Mouse (Mus musculus) liver, embryonic 13.5 days (tissue): ENCODE measurements around the gene Lrig2. TPM values are rescaled to one million over a fixed set of nuclear protein-coding genes. Genes with fewer than 3 reads are reported as not detected.

Experiments
- ATAC-seq: fragments of 200-750 bp; cut with Nextera tagmentation; 2 replicates; pipeline ENCODE4 v1.8.0; 2017; ENCODE audit warnings: low read depth, mild to moderate bottlenecking, moderate number of reproducible peaks, moderate library complexity
- DNase-seq: peaks from one replicate; pipeline ENCODE4 v3.0.0; 2022
- H3K27ac ChIP-seq: fragments of 300-500 bp; sonication (generic); 2 replicates; pipeline ENCODE4 v1.5.1; 2015; ENCODE audit warnings: moderate library complexity, mild to moderate bottlenecking, inconsistent platforms
- H3K27me3 ChIP-seq: fragments of 300-500 bp; sonication (generic); 2 replicates; pipeline ENCODE4 v1.6.1; 2015; ENCODE audit warnings: mild to moderate bottlenecking, inconsistent platforms
- H3K36me3 ChIP-seq: fragments of 300-500 bp; sonication (generic); 2 replicates; pipeline ENCODE4 v1.6.1; 2015; ENCODE audit warnings: mild to moderate bottlenecking, inconsistent platforms
- H3K4me1 ChIP-seq: fragments of 300-500 bp; sonication (generic); replicated peaks from 2 replicates; pipeline ENCODE4 v1.6.1; 2015; ENCODE audit warnings: inconsistent platforms
- H3K4me2 ChIP-seq: fragments of 300-500 bp; sonication (generic); 2 replicates; pipeline ENCODE4 v1.6.1; 2015; ENCODE audit warnings: inconsistent platforms, mild to moderate bottlenecking, moderate library complexity
- H3K4me3 ChIP-seq: fragments of 300-500 bp; sonication (generic); replicated peaks from 2 replicates; pipeline ENCODE4 v1.5.1; 2015; ENCODE audit warnings: mild to moderate bottlenecking, inconsistent platforms
- H3K9ac ChIP-seq: fragments of 300-500 bp; sonication (generic); 2 replicates; pipeline ENCODE4 v1.6.1; 2015; ENCODE audit warnings: mild to moderate bottlenecking, inconsistent platforms
- H3K9me3 ChIP-seq: fragments of 300-500 bp; sonication (generic); replicated peaks from 2 replicates; pipeline ENCODE4 v1.6.1; 2016; ENCODE audit warnings: inconsistent platforms
- WGBS: fragments of 180-500 bp; shearing (Covaris S2); methylation state at CpG from one replicate; pipeline ENCODE4 v1.1.7; 2015; ENCODE audit not compliant: insufficient replicate concordance; 5-methylcytosine and 5-hydroxymethylcytosine counted together
- polyA plus RNA-seq: library from polyadenylated mRNA; unstranded; fragments of >200 nt; fragmentation: Nextera tagmentation; extraction: Ambion mirVana; gene quantifications from 2 replicates; pipeline ENCODE4 v1.2.1, GENCODE M21; 2015

The Lrig2 gene
- polyA plus RNA-seq, 1 experiment from 2014 or later: 2.8 TPM

DNA sequence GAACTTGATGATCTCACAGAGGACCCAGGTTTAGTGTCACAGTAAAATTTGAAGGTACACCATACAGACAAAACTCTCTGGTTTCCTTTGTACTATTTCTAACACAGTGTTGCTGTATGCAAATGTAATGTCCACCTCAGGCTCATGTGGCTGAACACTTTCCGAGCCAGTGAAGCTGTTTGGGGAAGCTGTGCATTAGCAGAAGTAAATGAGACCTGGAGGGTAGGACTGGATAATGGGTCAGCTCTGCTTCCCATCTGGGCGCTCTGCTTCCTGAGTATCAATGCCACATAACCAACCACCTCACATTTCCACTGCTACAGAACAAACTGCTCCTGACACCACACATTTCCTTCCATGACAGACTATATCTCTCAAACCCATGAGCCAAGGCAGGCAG lies 10.1 kb downstream of the Lrig2 start:
- Histone ChIP-seq H3K9me3 (no peaks in the 10 kb centered on the region), H3K36me3 (peaks cover 3% of the 10 kb centered on the region; the same call in 1 of the 2 replicates), H3K4me1 (peaks cover 12% of the 10 kb centered on the region; the same call in 1 of the 2 replicates), H3K4me3 (no peak overlapping the region), H3K27me3 (no peaks in the 10 kb centered on the region), H3K27ac (no peak overlapping the region), H3K9ac (no peak overlapping the region), H3K4me2 (no peak overlapping the region)
- DNase-seq: no peak
- ATAC-seq: no peak
- WGBS: 35% methylated on average over 2 of the region's 2 CpGs

DNA sequence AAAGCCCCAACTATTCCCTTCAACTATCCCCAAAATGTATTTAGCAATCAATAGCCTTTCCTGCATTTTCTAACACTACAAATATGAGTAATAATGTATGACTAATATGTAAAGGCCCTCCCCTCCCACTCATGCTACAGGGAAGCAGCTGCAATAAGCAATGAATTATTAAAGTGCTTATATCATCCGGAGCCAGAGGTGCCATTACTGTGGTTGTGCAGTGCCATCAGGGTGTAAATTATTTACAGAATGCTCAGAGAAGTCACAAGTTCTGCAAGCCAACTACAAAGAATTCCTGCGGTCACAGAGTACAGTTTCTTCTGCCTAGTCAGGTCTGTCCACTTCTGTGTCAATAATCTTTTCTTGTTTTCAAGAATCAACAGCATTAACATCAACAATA lies 10.8 kb downstream of the Lrig2 start:
- Histone ChIP-seq H3K9me3 (no peaks in the 10 kb centered on the region), H3K27ac (no peak overlapping the region), H3K27me3 (no peaks in the 10 kb centered on the region), H3K36me3 (peaks cover 11% of the 10 kb centered on the region), H3K4me2 (no peak overlapping the region), H3K4me1 (peaks cover 7% of the 10 kb centered on the region; the same call in 1 of the 2 replicates), H3K4me3 (no peak overlapping the region), H3K9ac (no peak overlapping the region)
- 68% methylated on average over 2 of the region's 2 CpGs for WGBS
- no peak for ATAC-seq
- no peak for DNase-seq

DNA sequence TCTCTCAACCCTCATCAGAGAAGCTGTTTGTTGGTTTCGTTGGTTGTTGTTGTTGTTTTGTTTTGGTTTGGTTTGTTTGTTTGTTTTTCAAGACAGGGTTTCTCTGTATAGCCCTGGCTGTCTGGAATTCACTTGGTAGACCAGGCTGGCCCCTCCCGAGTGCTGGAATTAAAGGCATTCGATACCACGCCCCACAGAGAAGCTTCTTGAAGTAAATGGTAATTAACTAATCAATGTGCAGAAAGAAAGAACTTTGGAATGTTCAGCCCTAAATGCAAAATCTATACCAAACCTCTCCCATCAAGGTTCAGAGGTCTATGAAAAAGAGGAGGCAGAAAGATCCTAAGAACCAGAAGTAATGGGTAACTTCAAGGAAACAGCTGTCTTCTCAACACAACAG lies 15.5 kb downstream of the Lrig2 start:
- WGBS: 84% methylated on average over 4 of the region's 4 CpGs
- no peak overlapping the region for H3K4me3 ChIP-seq
- H3K9me3 ChIP-seq: no peaks in the 10 kb centered on the region
- no peaks in the 10 kb centered on the region; the same call in 1 of the 2 replicates for H3K4me1 ChIP-seq
- no peak overlapping the region for H3K27ac ChIP-seq
- ATAC-seq (no peak), DNase-seq (no peak)
- no peak overlapping the region for H3K9ac ChIP-seq
- no peak overlapping the region for H3K4me2 ChIP-seq
- H3K27me3 ChIP-seq: no peaks in the 10 kb centered on the region
- H3K36me3 ChIP-seq: peaks cover 40% of the 10 kb centered on the region

DNA sequence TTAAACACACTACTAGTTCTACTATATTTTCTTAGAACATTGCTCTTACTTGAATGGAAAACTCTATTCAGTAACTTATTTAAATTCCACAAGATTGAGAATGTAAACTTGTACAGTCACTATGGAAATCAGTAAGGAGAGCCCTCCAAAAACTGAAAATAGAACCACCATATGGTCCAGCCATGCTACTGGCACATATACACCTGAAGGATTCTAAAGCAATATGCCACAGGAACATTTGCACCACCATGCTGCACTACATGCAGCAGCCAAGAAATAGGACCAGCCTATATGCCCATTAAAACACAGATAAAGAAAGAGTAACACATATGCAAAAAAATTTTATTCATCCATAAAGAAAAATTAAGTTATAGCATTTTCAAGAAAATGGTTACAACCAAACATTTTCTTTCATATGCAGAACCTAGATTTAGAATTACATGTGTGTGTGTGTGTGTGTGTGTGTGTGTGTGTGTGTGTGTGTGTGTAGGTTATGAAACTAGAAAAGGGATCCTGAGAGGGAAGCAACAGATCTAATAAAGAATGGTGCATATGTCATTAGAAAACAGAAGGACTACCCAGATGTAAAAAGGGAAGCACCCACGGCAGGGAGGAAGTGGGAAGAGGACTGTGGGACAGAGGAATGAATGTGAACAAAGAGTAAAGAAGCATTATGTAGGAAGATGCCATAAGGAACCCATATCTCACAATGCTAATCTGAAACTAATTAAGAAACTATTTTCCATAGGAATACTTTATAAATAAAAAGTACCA lies 30.6 kb downstream of the Lrig2 start:
- ATAC-seq (no peak), DNase-seq (no peak)
- no peak overlapping the region for H3K27ac ChIP-seq
- H3K36me3 ChIP-seq: peaks cover 6% of the 10 kb centered on the region
- no peak overlapping the region for H3K4me2 ChIP-seq
- no peak overlapping the region for H3K4me3 ChIP-seq
- 0 out of 2 replicates have a peak, but pooled peaks cover 2% of the 10 kb centered on the region for H3K4me1 ChIP-seq
- no peaks in the 10 kb centered on the region for H3K9me3 ChIP-seq
- 27% methylated on average over 1 of the region's 1 CpGs for WGBS
- no peaks in the 10 kb centered on the region for H3K27me3 ChIP-seq
- no peak overlapping the region for H3K9ac ChIP-seq

DNA sequence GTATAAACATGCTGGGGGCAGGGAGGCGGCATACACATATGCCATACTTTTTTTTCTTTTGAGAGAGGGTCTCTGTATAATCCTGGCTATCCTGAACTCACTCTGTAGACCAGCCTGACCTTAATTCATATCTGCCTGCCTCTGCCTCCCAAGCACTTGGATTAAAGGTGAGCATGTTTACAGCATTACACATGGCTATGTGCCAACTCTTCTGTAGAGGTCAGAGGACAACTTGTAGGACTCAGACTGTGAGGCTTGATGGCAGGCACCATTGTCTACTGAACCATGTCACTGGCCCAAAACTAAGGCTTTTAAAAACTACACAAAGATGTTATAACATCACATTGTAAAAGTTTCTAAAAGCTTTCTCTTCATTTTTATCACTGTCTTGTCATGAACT lies 33.7 kb downstream of the Lrig2 start:
- Histone ChIP-seq H3K36me3 (peaks cover 14% of the 10 kb centered on the region), H3K4me2 (no peak overlapping the region), H3K4me1 (no peaks in the 10 kb centered on the region), H3K27ac (no peak overlapping the region), H3K4me3 (no peak overlapping the region), H3K27me3 (no peaks in the 10 kb centered on the region), H3K9me3 (no peaks in the 10 kb centered on the region), H3K9ac (no peak overlapping the region)
- WGBS: 75% methylated on average over 1 of the region's 1 CpGs
- ATAC-seq (no peak), DNase-seq (no peak)

DNA sequence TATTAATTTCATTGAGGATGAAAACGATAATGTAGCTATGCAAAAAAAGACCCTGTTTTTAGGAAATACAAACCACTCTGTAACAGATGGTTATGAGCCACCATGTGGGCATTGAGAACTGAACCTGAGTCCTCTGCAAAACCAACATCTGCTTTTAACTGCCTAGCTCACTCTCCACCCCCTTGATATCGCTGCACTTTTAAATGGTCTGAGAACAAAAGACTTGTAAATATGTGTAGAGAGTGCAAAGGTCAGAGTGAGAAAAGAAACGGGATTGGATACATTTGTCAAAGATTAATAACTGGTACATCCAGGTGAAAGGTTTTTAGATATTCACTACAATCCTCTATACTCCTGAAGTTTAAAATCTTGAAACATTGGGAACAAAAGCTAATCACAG lies 42.3 kb downstream of the Lrig2 start:
- Histone ChIP-seq H3K27me3 (no peaks in the 10 kb centered on the region), H3K4me2 (no peak overlapping the region), H3K36me3 (peaks cover 23% of the 10 kb centered on the region), H3K9ac (no peak overlapping the region), H3K4me3 (no peak overlapping the region), H3K9me3 (no peaks in the 10 kb centered on the region), H3K4me1 (no peaks in the 10 kb centered on the region), H3K27ac (no peak overlapping the region)
- WGBS: 71% methylated on average over 3 of the region's 3 CpGs
- ATAC-seq (no peak), DNase-seq (no peak)

DNA sequence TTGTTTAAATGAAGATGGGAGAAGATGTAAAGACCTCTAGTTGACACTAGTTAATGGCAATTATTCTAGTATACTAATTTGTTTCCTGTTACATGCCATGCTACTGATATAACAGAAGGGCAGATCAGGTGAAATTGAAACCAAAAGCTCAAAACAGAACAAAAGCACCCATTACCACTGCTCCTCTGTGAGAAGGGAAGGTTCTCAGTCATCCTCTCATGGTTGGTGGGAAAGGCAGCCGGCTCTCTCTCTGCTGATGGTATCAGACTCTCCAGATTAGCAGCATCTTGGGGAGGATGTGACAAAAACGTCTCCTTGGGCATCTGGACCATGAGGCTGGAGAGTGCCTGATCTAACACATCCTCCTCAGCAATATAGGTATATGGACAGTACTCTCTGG lies 50.5 kb downstream of the Lrig2 start:
- DNase-seq: no peak
- H3K4me1 ChIP-seq: no peaks in the 10 kb centered on the region
- no peak overlapping the region for H3K4me3 ChIP-seq
- no peak overlapping the region for H3K9ac ChIP-seq
- WGBS: 49% methylated on average over 2 of the region's 2 CpGs
- no peak overlapping the region for H3K27ac ChIP-seq
- H3K36me3 ChIP-seq: peaks cover 68% of the 10 kb centered on the region
- no peak overlapping the region for H3K4me2 ChIP-seq
- ATAC-seq: no peak
- no peaks in the 10 kb centered on the region for H3K9me3 ChIP-seq
- no peaks in the 10 kb centered on the region for H3K27me3 ChIP-seq

DNA sequence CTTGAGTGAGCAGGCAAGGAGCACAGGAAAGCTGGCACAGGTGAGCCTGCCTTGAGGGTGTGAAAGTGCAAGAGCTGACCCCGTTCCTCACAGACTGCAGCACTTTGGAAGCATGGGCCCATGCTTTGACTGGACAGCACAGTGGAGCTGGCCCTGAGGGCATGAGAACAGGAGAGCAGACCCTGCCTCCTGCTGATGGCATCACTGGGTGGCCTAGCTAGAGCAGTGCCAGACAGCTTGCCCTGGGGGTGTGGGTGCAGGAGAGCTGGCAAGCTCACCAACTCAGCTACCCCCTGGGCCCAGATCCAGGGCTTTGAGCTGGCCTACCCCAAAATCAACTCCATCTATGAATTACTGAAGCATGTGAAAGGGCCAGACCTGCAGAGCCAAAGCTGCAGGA lies 53.1 kb downstream of the Lrig2 start:
- Histone ChIP-seq H3K27ac (no peak overlapping the region), H3K27me3 (no peaks in the 10 kb centered on the region), H3K36me3 (peaks cover 52% of the 10 kb centered on the region), H3K4me2 (no peak overlapping the region), H3K9me3 (no peaks in the 10 kb centered on the region), H3K9ac (no peak overlapping the region), H3K4me3 (no peak overlapping the region), H3K4me1 (no peaks in the 10 kb centered on the region)
- DNase-seq (no peak), ATAC-seq (no peak)
- WGBS: 83% methylated on average over 1 of the region's 1 CpGs

DNA sequence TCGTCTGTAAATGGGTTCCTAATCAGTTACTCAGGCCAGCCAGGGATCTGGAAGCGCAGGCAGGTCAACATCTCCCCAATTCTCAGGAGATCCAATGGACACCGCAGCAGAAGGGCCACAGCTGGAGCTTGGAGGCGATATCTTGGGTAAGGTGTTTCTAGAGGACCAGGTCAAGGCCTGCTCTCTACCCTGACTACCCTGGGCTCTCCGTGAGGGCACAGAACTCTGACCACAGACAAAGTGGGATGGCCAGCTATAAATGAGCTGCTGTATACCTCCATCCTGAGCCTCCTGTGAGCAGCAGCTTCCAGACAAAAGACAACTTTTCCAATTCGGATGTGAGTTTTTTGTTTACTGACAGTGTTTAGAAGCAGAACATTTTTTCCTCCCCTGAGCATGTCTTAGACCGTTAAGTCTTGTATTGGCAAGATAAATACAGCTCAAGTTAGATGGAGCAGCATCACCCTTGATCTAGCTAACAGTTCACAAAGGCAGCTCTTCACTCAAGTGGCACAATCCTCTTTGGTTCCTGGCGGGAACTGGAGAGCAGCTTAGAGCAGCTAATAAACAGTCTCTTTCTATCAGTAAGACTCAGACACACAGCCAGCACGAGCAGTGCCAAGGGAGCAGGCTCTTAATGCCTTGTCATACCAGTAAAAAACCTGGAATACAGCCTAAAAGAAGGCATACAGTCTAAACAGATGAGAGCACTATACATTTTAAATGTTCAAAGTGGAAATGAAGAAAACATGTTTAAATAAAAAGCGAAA lies 56.0 kb downstream of the Lrig2 start:
- no peaks in the 10 kb centered on the region for H3K4me1 ChIP-seq
- DNase-seq: no peak
- WGBS: 74% methylated on average over 10 of the region's 10 CpGs
- H3K27me3 ChIP-seq: no peaks in the 10 kb centered on the region
- H3K9me3 ChIP-seq: no peaks in the 10 kb centered on the region
- H3K4me3 ChIP-seq: no peak overlapping the region
- peaks cover 35% of the 10 kb centered on the region for H3K36me3 ChIP-seq
- no peak overlapping the region for H3K9ac ChIP-seq
- ATAC-seq: no peak
- no peak overlapping the region for H3K27ac ChIP-seq
- H3K4me2 ChIP-seq: no peak overlapping the region

DNA sequence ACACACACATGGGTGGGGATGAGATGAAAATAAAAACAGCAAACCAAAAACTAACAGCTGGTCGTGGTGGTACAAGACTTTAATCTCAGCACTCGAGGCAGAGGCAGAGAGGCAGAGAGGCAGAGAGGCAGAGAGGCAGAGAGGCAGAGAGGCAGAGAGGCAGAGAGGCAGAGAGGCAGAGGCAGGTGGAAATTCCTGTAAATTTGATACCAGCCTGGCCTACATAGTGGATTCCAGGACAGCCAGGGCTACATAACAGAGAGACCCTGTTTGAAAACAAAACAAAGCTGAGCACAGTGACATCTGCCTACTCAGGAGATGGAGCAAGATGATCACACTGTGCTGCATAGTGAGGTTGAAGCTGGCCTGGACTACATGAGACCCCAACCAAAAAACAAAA lies 64.5 kb downstream of the Lrig2 start:
- no peak for DNase-seq

DNA sequence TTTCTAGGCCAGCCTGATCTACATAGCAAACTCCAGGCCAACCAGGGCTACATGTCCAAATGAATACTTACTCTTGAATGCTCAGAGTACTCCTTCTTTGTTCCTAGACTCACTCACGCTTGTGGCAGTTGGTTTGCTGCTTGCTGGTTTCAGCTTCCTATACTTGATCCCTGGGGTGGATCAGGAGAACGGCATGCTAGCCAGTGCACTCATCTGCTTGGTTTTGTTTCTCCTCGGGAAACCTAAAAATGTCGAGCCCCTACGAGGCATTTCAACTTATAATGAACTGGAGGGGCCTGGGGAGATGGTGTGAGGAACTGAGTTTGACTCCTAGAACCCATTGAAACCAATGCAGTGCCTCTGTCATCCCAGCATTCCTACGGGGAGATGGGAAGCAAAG lies 65.0 kb downstream of the Lrig2 start:
- Histone ChIP-seq H3K4me3 (no peak overlapping the region), H3K36me3 (no peaks in the 10 kb centered on the region), H3K4me2 (no peak overlapping the region), H3K9me3 (no peaks in the 10 kb centered on the region), H3K27ac (no peak overlapping the region), H3K9ac (no peak overlapping the region), H3K4me1 (0 out of 2 replicates have a peak, but pooled peaks cover 7% of the 10 kb centered on the region), H3K27me3 (no peaks in the 10 kb centered on the region)
- whole genome bisulfite sequencing: 66% methylated on average over 6 of the region's 6 CpGs
- DNase-seq: no peak
- ATAC-seq: no peak

More for the DNA sequence above, 64.5 kb downstream of the Lrig2 start:
- H3K4me3 ChIP-seq: no peak overlapping the region
- no peak overlapping the region for H3K4me2 ChIP-seq
- H3K9me3 ChIP-seq: no peaks in the 10 kb centered on the region
- no peak overlapping the region for H3K9ac ChIP-seq
- 42% methylated on average over 2 of the region's 2 CpGs for WGBS
- no peak for ATAC-seq
- no peaks in the 10 kb centered on the region for H3K27me3 ChIP-seq
- H3K36me3 ChIP-seq: no peaks in the 10 kb centered on the region
- 0 out of 2 replicates have a peak, but pooled peaks cover 2% of the 10 kb centered on the region for H3K4me1 ChIP-seq
- no peak overlapping the region for H3K27ac ChIP-seq
